Mouse (Mus musculus): Measurements from ENCODE around the gene Agxt.

- no peak for TF ChIP-seq EP300 (IDR thresholded peaks at IDR 0.05; ENCODE audit: low read depth)
- TF ChIP-seq CTCF (IDR thresholded peaks at IDR 0.05; ENCODE audit: low read depth), result no peak
These were observed 4.6 kb upstream of the Agxt start for GRCm38 (mm10) chr1:93130242-93130983.

Data from liver, postnatal 0 days (tissue).